Comparison of ENCODE assay signal across 27 mouse cellular contexts in the genomic region with DNA sequence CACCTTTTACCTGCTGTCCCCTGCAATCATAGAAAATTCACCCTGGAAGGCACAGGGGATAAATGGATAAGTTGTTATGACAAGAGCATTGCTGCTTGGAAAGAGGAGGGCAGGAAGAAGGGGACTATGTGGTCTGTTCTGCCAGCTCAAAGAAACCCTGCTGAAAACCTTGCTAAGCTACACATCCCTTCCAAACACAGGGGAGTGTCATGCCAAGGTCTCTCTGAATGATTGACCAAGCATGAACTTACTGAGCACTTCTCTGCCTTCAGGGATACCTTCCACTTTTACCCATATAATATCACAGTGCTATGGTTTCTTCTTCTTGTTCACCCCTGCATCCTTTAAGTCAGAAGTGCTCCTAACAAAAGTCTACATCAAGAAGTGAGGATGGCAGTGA.
"Had no signal": no experiment of that assay in that cellular context is flagged by ENCODE, and none has a peak within 500 bp of the region (broad histone marks: within the 10 kb centered on the region; RNA-seq: fewer than 3 reads in every experiment).

No protein-coding gene starts in this region.

- H3K4me1 ChIP-seq: heart, embryonic 10.5 days; heart, embryonic 12.5 days; hindbrain, embryonic 10.5 days; hindbrain, embryonic 12.5 days; intestine, embryonic 15.5 days; limb, embryonic 10.5 days; limb, embryonic 12.5 days; liver, embryonic 13.5 days; liver, embryonic 15.5 days had no signal

- H3K36me3 ChIP-seq: heart, embryonic 10.5 days; heart, embryonic 12.5 days; hindbrain, embryonic 10.5 days; hindbrain, embryonic 12.5 days; intestine, embryonic 15.5 days; limb, embryonic 10.5 days; limb, embryonic 12.5 days; liver, embryonic 13.5 days; liver, embryonic 15.5 days had no signal

- H3K9me3 ChIP-seq: heart, embryonic 10.5 days; heart, embryonic 12.5 days; hindbrain, embryonic 10.5 days; hindbrain, embryonic 12.5 days; intestine, embryonic 15.5 days; limb, embryonic 10.5 days; limb, embryonic 12.5 days; liver, embryonic 13.5 days; liver, embryonic 15.5 days had no signal

- ATAC-seq: hindbrain, embryonic 16.5 days; inflammation-experienced regulatory T-cells, adult 6 months; intestine, embryonic 15.5 days; intestine, postnatal 0 days; liver, postnatal 0 days had no signal

- H3K27ac ChIP-seq: gastrocnemius, adult 2 months; heart, embryonic 10.5 days; hindbrain, embryonic 10.5 days; hindbrain, embryonic 12.5 days; hindbrain, embryonic 14.5 days; intestine, embryonic 15.5 days; kidney, postnatal 0 days; layer of hippocampus, adult 2 months; left cerebral cortex, adult 2 months; limb, embryonic 10.5 days; limb, embryonic 12.5 days; liver, embryonic 13.5 days; liver, embryonic 15.5 days had no signal

- H3K4me2 ChIP-seq: heart, embryonic 12.5 days; hindbrain, embryonic 12.5 days; hindbrain, embryonic 14.5 days; intestine, embryonic 15.5 days; limb, embryonic 12.5 days; liver, embryonic 11.5 days; liver, embryonic 13.5 days; liver, embryonic 15.5 days had no signal

- DNase-seq: gastrocnemius, adult 2 months; gastrocnemius, postnatal 10 days; gastrocnemius, postnatal 25 days; heart, adult 18-20 months; heart, postnatal 10 days; heart, postnatal 4 days; kidney, adult 9 months; kidney, postnatal 14 days; liver; liver, embryonic 13.5 days; liver, postnatal 0 days had no signal

- H3K9ac ChIP-seq: heart, embryonic 12.5 days; hindbrain, embryonic 12.5 days; hindbrain, embryonic 14.5 days; intestine, embryonic 15.5 days; limb, embryonic 12.5 days; liver, embryonic 13.5 days; liver, embryonic 15.5 days; liver, postnatal 0 days had no signal

- H3K27me3 ChIP-seq: heart, embryonic 12.5 days; hindbrain, embryonic 12.5 days; intestine, embryonic 15.5 days; limb, embryonic 12.5 days; liver, embryonic 13.5 days; liver, embryonic 15.5 days had no signal

- H3K4me3 ChIP-seq: gastrocnemius, adult 2 months; heart, embryonic 10.5 days; heart, embryonic 12.5 days; hindbrain, embryonic 10.5 days; hindbrain, embryonic 12.5 days; intestine, embryonic 15.5 days; layer of hippocampus, adult 2 months; left cerebral cortex, adult 2 months; limb, embryonic 10.5 days; limb, embryonic 12.5 days; liver, embryonic 13.5 days; liver, embryonic 15.5 days had no signal
